Comparison of ENCODE assay signal across 8 mouse cellular contexts in genomic region chr7:128461285-128462215, GRCm38 (mm10). TPM values are rescaled to one million over a fixed set of nuclear protein-coding genes. Genes with fewer than 3 reads are reported as not detected.
DNase-seq lines count a peak whose midpoint lies in the region; ATAC-seq lines count a peak whose summit lies in the region.

TSS of gene Tial1 (minus strand) at chr7:128461717.

- intact Hi-C loops in gastrocnemius, postnatal 14 days (cut with DNase I; ENCODE audit: low total_unique reads) = no loop called here
- intact Hi-C loops in left cerebral cortex, postnatal 10 days (cut with DNase I) = loop anchor here (2.0 kb wide), 1 partner anchor 229 kb away; no protein-coding TSS in a partner anchor

- DNase-seq in adrenal gland, adult (ENCODE audit: inconsistent age in 2 of 2, low spot score in 1 of 2) = peak; percentile 99
- DNase-seq in embryo, embryonic 10.5 days (ENCODE audit: low spot score) = peak; percentile 98
- peak; percentile 98 for DNase-seq in gastrocnemius, postnatal 14 days
- peak; percentile 99 for DNase-seq in left cerebral cortex, postnatal 10 days (ENCODE audit: extremely low spot score in 1 of 2, low spot score in 2 of 2)
- DNase-seq in right cerebral cortex, postnatal 25 days = peak; percentile 97
- DNase-seq in urinary bladder, postnatal 4 days (ENCODE audit: low spot score in 2 of 2) = peak; percentile 97

- peak; percentile 98 for ATAC-seq in inflammation-experienced regulatory T-cells, adult 6 months
- peak; percentile 90 for ATAC-seq in megakaryocyte-erythroid progenitor cell, adult 5-6 weeks (replicated peaks; ENCODE audit: low FRiP score, low TSS enrichment, poor library complexity, severe bottlenecking)

RNA-seq across cellular contexts. Expression of gene Tial1, which starts in this region (rescaled TPM):
- total RNA-seq in gastrocnemius, postnatal 14 days (2021) = 10 to 100 TPM; 39.8 to 41.5 TPM
- polyA plus RNA-seq in inflammation-experienced regulatory T-cells, adult 6 months (2017; shearing (Covaris generic)) = 10 to 100 TPM; 29.1 to 55.1 (median 33.0) TPM
- 100 to 1,000 TPM; 104 to 106 TPM for total RNA-seq in left cerebral cortex, postnatal 10 days (2021)
- total RNA-seq in megakaryocyte-erythroid progenitor cell, adult 5-6 weeks (2014; fragmentation: Nextera tagmentation) = 189 and 238 TPM in 2 replicates
- 50.6 and 67.8 TPM in 2 replicates for total RNA-seq in megakaryocyte-erythroid progenitor cell, adult 5-6 weeks (2017)

Comparison
In these comparisons a context has a peak if more than half of its experiments do, and no peak if none do; other contexts are left out.
1. Peak in every context shown above with its lines: DNase-seq and ATAC-seq.